In genomic region chr1:53911848-53912247, GRCm38 (mm10) we compare ENCODE assay signal across 25 mouse cellular contexts.
DNase-seq lines count a peak whose midpoint lies in the region; ATAC-seq and TF ChIP-seq lines count a peak whose summit lies in the region.
"Had no signal": no experiment of that assay in that cellular context is flagged by ENCODE, and none has a peak within 500 bp of the region (broad histone marks: within the 10 kb centered on the region; RNA-seq: fewer than 3 reads in every experiment).

No protein-coding gene starts in this region.

- no peak overlapping the region for H3K27ac ChIP-seq in liver, postnatal 0 days (ENCODE audit: low read depth)
- H3K27ac ChIP-seq in liver, embryonic 11.5 days (ENCODE audit: low read depth, low read length): no peak overlapping the region
- H3K27ac ChIP-seq in intestine, embryonic 15.5 days: no peak overlapping the region
- H3K27ac ChIP-seq in stomach, embryonic 16.5 days (ENCODE audit: low read length): no peak overlapping the region
- H3K27ac ChIP-seq: heart, adult 2 months; heart, embryonic 13.5 days; hindbrain, embryonic 13.5 days had no signal

- no peak for TF ChIP-seq EP300 in liver, postnatal 0 days (IDR thresholded peaks at IDR 0.05; ENCODE audit: low read depth)

- no peaks in the 10 kb centered on the region for H3K27me3 ChIP-seq in liver, postnatal 0 days (ENCODE audit: insufficient read depth, low read length)
- H3K27me3 ChIP-seq in liver, embryonic 11.5 days (replicated peaks; ENCODE audit: control insufficient read depth, insufficient read depth, low read length): no peaks in the 10 kb centered on the region
- no peaks in the 10 kb centered on the region for H3K27me3 ChIP-seq in intestine, embryonic 15.5 days (replicated peaks)
- no peaks in the 10 kb centered on the region for H3K27me3 ChIP-seq in stomach, embryonic 16.5 days (ENCODE audit: control insufficient read depth, insufficient read depth, low read length)
- H3K27me3 ChIP-seq: CH12.LX; heart, embryonic 13.5 days; hindbrain, embryonic 13.5 days had no signal

- DNase-seq in liver, postnatal 0 days: no peak
- no peak for DNase-seq in liver, embryonic 11.5 days (ENCODE audit: low spot score)
- peak; percentile 7 for DNase-seq in brain, embryonic 14.5 days (ENCODE audit: low read depth)
- DNase-seq in spleen, postnatal 10 days (ENCODE audit: low spot score in 2 of 2): no peak
- DNase-seq in yolk sac, embryonic 10.5 days (ENCODE audit: low spot score): no peak
- DNase-seq: adrenal gland, adult 8-10 months; B cell, adult 2 months; cerebellum, adult 2 months; cerebellum, postnatal 36 days; embryo, embryonic 11 days; forebrain, postnatal 0 days; gastrocnemius, postnatal 25 days; heart, adult 2 months; heart, postnatal 14 days; kidney, adult 9 months; kidney, postnatal 25 days; layer of hippocampus, postnatal 36 days; liver had no signal

- no peak overlapping the region for H3K9ac ChIP-seq in liver, postnatal 0 days (replicated peaks)
- no peak overlapping the region for H3K9ac ChIP-seq in liver, embryonic 11.5 days (ENCODE audit: low read depth, low read length)
- no peak overlapping the region for H3K9ac ChIP-seq in intestine, embryonic 15.5 days
- no peak overlapping the region for H3K9ac ChIP-seq in stomach, embryonic 16.5 days (ENCODE audit: low read length)
- H3K9ac ChIP-seq: forebrain, postnatal 0 days; heart, embryonic 13.5 days; hindbrain, embryonic 13.5 days had no signal

- 66% methylated on average over 3 of the region's 3 CpGs for WGBS in liver, postnatal 0 days (ENCODE audit: insufficient replicate concordance)
- 82% methylated on average over 3 of the region's 3 CpGs for WGBS in liver, embryonic 11.5 days
- 55% methylated on average over 3 of the region's 3 CpGs for WGBS in intestine, embryonic 15.5 days
- 27% methylated on average over 3 of the region's 3 CpGs for WGBS in stomach, embryonic 16.5 days

- TF ChIP-seq POLR2A in brain, embryonic 14.5 days (IDR thresholded peaks at IDR 0.05; ENCODE audit: borderline replicate concordance, extremely low read depth, insufficient read depth, insufficient read length, poor library complexity, severe bottlenecking): no peak

- no peak overlapping the region for H3K4me3 ChIP-seq in liver, postnatal 0 days (ENCODE audit: low read depth, low read length)
- no peak overlapping the region for H3K4me3 ChIP-seq in liver, embryonic 11.5 days (ENCODE audit: low read depth, low read length)
- H3K4me3 ChIP-seq in intestine, embryonic 15.5 days (replicated peaks): no peak overlapping the region
- no peak overlapping the region for H3K4me3 ChIP-seq in stomach, embryonic 16.5 days (replicated peaks; ENCODE audit: low read length)
- H3K4me3 ChIP-seq: heart, adult 2 months; heart, embryonic 13.5 days; hindbrain, embryonic 13.5 days had no signal

- H3K36me3 ChIP-seq in liver, postnatal 0 days (replicated peaks; ENCODE audit: insufficient read depth, low read length): no peaks in the 10 kb centered on the region
- no peaks in the 10 kb centered on the region for H3K36me3 ChIP-seq in liver, embryonic 11.5 days (ENCODE audit: control insufficient read depth, insufficient read depth, low read length)
- H3K36me3 ChIP-seq in intestine, embryonic 15.5 days: no peaks in the 10 kb centered on the region
- H3K36me3 ChIP-seq in stomach, embryonic 16.5 days (ENCODE audit: control insufficient read depth, insufficient read depth, low read length): no peaks in the 10 kb centered on the region
- H3K36me3 ChIP-seq: G1E had no signal

- no peaks in the 10 kb centered on the region for H3K9me3 ChIP-seq in liver, postnatal 0 days (ENCODE audit: low read length)
- no peaks in the 10 kb centered on the region for H3K9me3 ChIP-seq in liver, embryonic 11.5 days (ENCODE audit: control insufficient read depth, low read length)
- H3K9me3 ChIP-seq in intestine, embryonic 15.5 days: no peaks in the 10 kb centered on the region
- H3K9me3 ChIP-seq in stomach, embryonic 16.5 days (replicated peaks; ENCODE audit: control insufficient read depth, low read length): no peaks in the 10 kb centered on the region
- H3K9me3 ChIP-seq: G1E; heart, embryonic 13.5 days; hindbrain, embryonic 13.5 days had no signal

- H3K4me1 ChIP-seq in liver, postnatal 0 days (ENCODE audit: insufficient read depth): 0 out of 2 replicates have a peak, but pooled peaks cover 5% of the 10 kb centered on the region
- no peaks in the 10 kb centered on the region for H3K4me1 ChIP-seq in liver, embryonic 11.5 days (replicated peaks; ENCODE audit: control insufficient read depth, insufficient read depth, low read length)
- H3K4me1 ChIP-seq in intestine, embryonic 15.5 days (replicated peaks): no peaks in the 10 kb centered on the region
- peaks cover 6% of the 10 kb centered on the region; the same call in 1 of the 2 replicates for H3K4me1 ChIP-seq in stomach, embryonic 16.5 days (ENCODE audit: control insufficient read depth, insufficient read depth, low read length)
- H3K4me1 ChIP-seq: hindbrain, embryonic 13.5 days had no signal

- no peak for TF ChIP-seq CTCF in liver, postnatal 0 days (IDR thresholded peaks at IDR 0.05; ENCODE audit: low read depth)
- no peak for TF ChIP-seq CTCF in brain, embryonic 14.5 days (IDR thresholded peaks at IDR 0.05; ENCODE audit: borderline replicate concordance, extremely low read depth, insufficient read depth, insufficient read length)

- H3K4me2 ChIP-seq in liver, postnatal 0 days (ENCODE audit: low read depth, low read length): no peak overlapping the region
- no peak overlapping the region for H3K4me2 ChIP-seq in liver, embryonic 11.5 days
- no peak overlapping the region for H3K4me2 ChIP-seq in intestine, embryonic 15.5 days (replicated peaks)
- no peak overlapping the region for H3K4me2 ChIP-seq in stomach, embryonic 16.5 days (ENCODE audit: low read depth, low read length)
- H3K4me2 ChIP-seq: heart, embryonic 13.5 days; hindbrain, embryonic 13.5 days; midbrain, embryonic 11.5 days had no signal

- peak; percentile 25; the same call in 1 of the 2 replicates for ATAC-seq in liver, postnatal 0 days
- ATAC-seq in liver, embryonic 11.5 days (replicated peaks; ENCODE audit: low FRiP score): no peak
- ATAC-seq in intestine, embryonic 15.5 days: peak; percentile 59
- peak; percentile 75 for ATAC-seq in stomach, embryonic 16.5 days (ENCODE audit: insufficient read depth, low FRiP score)
- ATAC-seq: forebrain, postnatal 0 days had no signal
